Mouse (Mus musculus) forebrain, embryonic 10.5 days (tissue): ENCODE results near the gene Smoc1. TPM values are rescaled to one million over a fixed set of nuclear protein-coding genes. Genes with fewer than 3 reads are reported as not detected.
A peak's percentile ranks its signal among the peaks of the same experiment; 100 is the strongest.

Experiments used
- DNase-seq: peaks from one replicate; pipeline ENCODE4 v3.0.0-alpha.2; 2017; ENCODE audit warnings: low spot score; ENCODE audit errors: extremely low spot score
- H3K27ac ChIP-seq: fragments of 300-500 bp; sonication (generic); 2 replicates; pipeline ENCODE4 v1.5.1; 2016; ENCODE audit warnings: mild to moderate bottlenecking
- H3K27me3 ChIP-seq: fragments of 300-500 bp; sonication (generic); 2 replicates; pipeline ENCODE4 v1.6.1; 2016; ENCODE audit warnings: mild to moderate bottlenecking; ENCODE audit not compliant: poor library complexity, severe bottlenecking
- H3K36me3 ChIP-seq: fragments of 300-500 bp; sonication (generic); replicated peaks from 2 replicates; pipeline ENCODE4 v1.6.1; 2016; ENCODE audit warnings: mild to moderate bottlenecking, moderate library complexity
- H3K4me1 ChIP-seq: fragments of 300-500 bp; sonication (generic); 2 replicates; pipeline ENCODE4 v1.6.1; 2016
- H3K4me3 ChIP-seq: fragments of 300-500 bp; sonication (generic); 2 replicates; pipeline ENCODE4 v1.5.1; 2016; ENCODE audit warnings: mild to moderate bottlenecking, moderate library complexity
- H3K9me3 ChIP-seq: fragments of 300-500 bp; sonication (generic); 2 replicates; pipeline ENCODE4 v1.6.1; 2016; ENCODE audit warnings: mild to moderate bottlenecking, moderate library complexity
- WGBS: fragments of 180-500 bp; shearing (Covaris S2); methylation state at CpG from one replicate; pipeline ENCODE4 v1.1.7; 2016; 5-methylcytosine and 5-hydroxymethylcytosine counted together
- microRNA-seq: library from miRNA; unstranded; fragments of <30 nt; microRNA quantifications from one replicate; pipeline ENCODE4, GENCODE M21; 2017
- polyA plus RNA-seq: library from polyadenylated mRNA; unstranded; fragments of >200 nt; fragmentation: Nextera tagmentation; extraction: Ambion mirVana; gene quantifications from 2 replicates; pipeline ENCODE4 v1.2.1, GENCODE M21; 2016

Gene Smoc1
- polyA plus RNA-seq, 1 experiment from 2014 or later = 15.9 TPM

DNA sequence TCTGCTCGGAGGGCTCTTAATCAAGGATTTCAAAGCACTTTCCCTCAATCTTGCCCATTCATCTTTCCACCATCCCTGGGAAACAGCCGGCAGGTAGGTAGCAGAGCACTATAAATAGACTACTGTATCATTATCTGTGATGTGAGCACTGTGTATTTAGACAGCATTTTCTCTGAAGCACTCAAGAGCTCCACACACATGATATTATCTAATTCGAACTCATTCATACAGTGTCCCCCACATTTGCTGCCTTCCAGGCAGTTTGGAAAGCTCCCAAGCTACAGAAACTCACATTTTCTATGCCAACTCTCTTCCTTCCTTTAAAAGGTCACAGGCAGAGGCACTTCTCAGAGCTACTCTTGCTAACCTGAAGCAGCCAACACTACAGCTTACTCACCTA, 200.0 kb downstream of the Smoc1 start:
- peaks cover 5% of the 10 kb centered on the region; the same call in 1 of the 2 replicates for H3K4me1 ChIP-seq
- no peaks in the 10 kb centered on the region for H3K36me3 ChIP-seq
- H3K27ac ChIP-seq = no peak overlapping the region
- no peak for DNase-seq
- no peaks in the 10 kb centered on the region for H3K27me3 ChIP-seq
- no peaks in the 10 kb centered on the region for H3K9me3 ChIP-seq
- WGBS = 79% methylated on average over 3 of the region's 3 CpGs
- H3K4me3 ChIP-seq = no peak overlapping the region

DNA sequence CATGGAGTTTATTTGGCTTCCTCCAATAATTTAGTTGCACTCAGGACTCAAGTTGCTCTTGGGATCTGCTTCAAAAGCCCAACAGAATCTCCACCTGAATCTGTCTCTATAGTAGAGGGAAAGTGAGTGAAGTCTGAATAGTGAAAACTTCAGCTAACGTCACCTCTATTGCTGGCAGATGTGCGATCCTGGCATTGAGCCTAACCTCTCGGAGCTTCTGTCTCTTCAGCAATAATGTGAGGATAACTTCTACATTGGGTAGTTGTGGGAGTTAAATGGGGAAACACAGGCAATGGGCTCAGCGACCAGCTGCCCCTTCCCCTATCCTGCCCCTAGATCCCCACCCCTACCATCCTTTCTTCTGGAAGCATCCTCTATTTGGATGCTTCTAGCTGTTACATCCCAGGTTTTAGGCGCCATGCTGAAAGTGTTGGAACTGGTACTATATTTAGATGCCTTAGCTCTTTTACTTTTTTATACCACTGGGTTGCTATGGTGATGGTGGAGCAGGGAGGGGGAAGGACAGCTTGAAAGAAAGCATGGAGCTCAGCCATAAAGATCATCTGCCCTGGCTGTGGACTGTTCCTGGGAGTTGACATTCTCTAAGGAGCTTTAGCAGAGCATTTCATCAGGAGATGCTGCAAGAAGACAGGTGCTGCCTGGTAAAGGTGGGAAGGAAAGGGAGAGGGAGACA, 201.3 kb downstream of the Smoc1 start:
- no peaks in the 10 kb centered on the region for H3K27me3 ChIP-seq
- H3K4me1 ChIP-seq = peaks cover 5% of the 10 kb centered on the region; the same call in 1 of the 2 replicates
- H3K9me3 ChIP-seq = no peaks in the 10 kb centered on the region
- H3K36me3 ChIP-seq = no peaks in the 10 kb centered on the region
- H3K4me3 ChIP-seq = no peak overlapping the region
- no peak overlapping the region for H3K27ac ChIP-seq
- WGBS = 81% methylated on average over 5 of the region's 5 CpGs
- DNase-seq = no peak

DNA sequence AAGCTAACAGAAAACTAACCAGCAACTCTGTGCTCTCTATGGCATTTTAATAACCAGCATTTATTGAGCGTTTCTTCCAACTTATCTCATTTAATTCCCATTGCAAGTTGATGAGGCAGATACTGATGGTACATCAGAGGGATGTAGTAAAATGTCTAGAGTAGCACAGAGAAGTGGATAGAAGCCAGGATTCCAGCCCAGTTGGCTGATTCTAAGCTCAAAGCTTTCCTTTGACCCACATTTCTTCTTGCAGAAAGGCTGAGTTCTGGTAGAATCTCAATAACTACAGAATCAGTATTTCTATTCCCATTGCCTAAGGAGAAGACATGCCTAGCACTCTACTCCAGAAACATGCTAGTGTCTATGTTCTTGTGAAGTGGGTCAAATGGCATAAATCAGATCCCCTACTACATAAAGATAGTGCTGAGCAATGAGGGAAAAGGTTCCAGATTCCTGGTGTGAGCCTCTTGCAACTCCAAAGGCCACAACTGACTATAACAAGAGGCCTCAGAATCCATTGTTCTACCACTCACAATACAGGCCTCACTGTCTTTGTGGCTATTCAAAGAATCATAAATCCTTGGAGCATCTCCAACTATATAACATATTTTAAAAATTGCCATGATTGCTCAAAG, 207.3 kb downstream of the Smoc1 start:
- Histone ChIP-seq H3K4me3 (no peak overlapping the region), H3K27me3 (no peaks in the 10 kb centered on the region), H3K36me3 (no peaks in the 10 kb centered on the region), H3K4me1 (no peaks in the 10 kb centered on the region), H3K9me3 (no peaks in the 10 kb centered on the region), H3K27ac (no peak overlapping the region)
- no peak for DNase-seq
- WGBS = 93% methylated on average over 1 of the region's 1 CpGs

DNA sequence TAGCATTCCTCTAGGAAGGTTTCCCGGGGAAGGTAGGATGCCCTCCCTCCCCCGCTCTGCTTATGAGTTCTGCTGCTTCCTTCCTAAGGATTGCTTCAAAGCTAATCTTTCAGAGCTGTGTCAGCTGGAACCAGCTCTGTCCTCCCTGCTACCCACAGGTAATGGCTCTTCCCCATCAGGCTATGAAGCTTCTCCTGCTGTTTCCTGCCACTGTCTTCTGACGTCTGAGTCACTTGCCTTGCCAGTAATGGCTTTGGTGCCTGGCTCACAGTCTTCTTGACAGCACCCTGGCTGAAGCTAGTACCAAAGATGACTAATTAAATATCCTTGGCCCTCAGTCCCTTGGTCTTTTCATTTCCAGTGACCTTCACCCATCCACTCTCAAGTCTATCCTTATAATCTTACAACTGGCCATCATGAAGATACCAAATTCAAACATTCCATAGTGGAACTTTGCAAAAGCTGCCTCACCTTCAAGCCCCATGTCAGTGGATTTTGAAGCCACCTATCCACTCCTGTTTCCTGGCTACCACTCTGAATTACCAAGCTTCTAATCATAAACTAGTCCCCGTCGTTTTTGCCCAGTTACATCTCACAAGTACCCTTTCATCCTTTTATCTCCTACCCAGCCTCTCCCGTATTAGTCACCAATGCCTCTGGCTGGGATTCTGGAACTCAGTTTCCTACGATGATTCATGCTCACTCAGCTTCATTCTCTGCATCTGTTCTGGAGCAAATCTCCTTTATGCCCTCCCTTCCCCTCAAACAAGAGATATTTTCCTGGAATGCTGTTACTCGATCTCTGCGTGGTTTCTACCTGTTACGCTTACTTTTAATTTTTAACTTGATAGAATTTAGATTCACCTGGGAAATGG, 209.1 kb downstream of the Smoc1 start:
- DNase-seq = no peak
- H3K9me3 ChIP-seq = no peaks in the 10 kb centered on the region
- no peaks in the 10 kb centered on the region for H3K27me3 ChIP-seq
- 92% methylated on average over 10 of the region's 10 CpGs for WGBS
- H3K4me3 ChIP-seq = no peak overlapping the region
- no peak overlapping the region for H3K27ac ChIP-seq
- H3K4me1 ChIP-seq = no peaks in the 10 kb centered on the region
- H3K36me3 ChIP-seq = no peaks in the 10 kb centered on the region

Small RNA genes lying within 50 kb of the gene (microRNA-seq; reads per million reads assigned to microRNA genes)
- 22.4 reads per million, percentile 31 among the genes with 10 or more reads in this experiment for gene Mir3067

Other genes starting within 250 kb of the Smoc1 start
- gene Susd6, start 236.3 kb upstream of the Smoc1 start, polyA plus RNA-seq = 11.9 and 13.0 TPM in 2 replicates
- gene Srsf5, start 81.3 kb upstream of the Smoc1 start, polyA plus RNA-seq = 538 and 563 TPM in 2 replicates
- gene Slc10a1, start 58.1 kb upstream of the Smoc1 start, polyA plus RNA-seq = 0.60 and 0.79 TPM in 2 replicates